Mouse (Mus musculus) myocyte (in vitro differentiated cells): ENCODE data around the gene Ly6g6d. TPM values are rescaled to one million over a fixed set of nuclear protein-coding genes. Genes with fewer than 3 reads are reported as not detected.
"Not testable (repeated sequence)": the region's sequence is repeated elsewhere in the genome, so short reads cannot be mapped to it uniquely, and the experiment has no call there.

Experiments used
- H3K27me3 ChIP-seq: one replicate; pipeline ENCODE4 v1.6.1; 2011; ENCODE audit not compliant: control insufficient read depth, insufficient read depth, insufficient read length
- H3K36me3 ChIP-seq: one replicate; pipeline ENCODE4 v1.6.1; 2011; ENCODE audit not compliant: control insufficient read depth, insufficient read depth
- H3K4me2 ChIP-seq: one replicate; pipeline ENCODE4 v1.6.1; 2011; ENCODE audit warnings: low read depth, control low read depth
- H3K4me3 ChIP-seq: one replicate; pipeline ENCODE4 v1.5.1; 2011; ENCODE audit warnings: mild to moderate bottlenecking, control low read depth, moderate library complexity
- H3K79me2 ChIP-seq: one replicate; pipeline ENCODE4 v1.6.1; 2011; ENCODE audit not compliant: control insufficient read depth, insufficient read depth
- H3ac ChIP-seq: one replicate; pipeline ENCODE4 v1.6.1; 2011; ENCODE audit not compliant: control insufficient read depth, insufficient read length
- CEBPB ChIP-seq: IDR thresholded peaks from 2 replicates; pipeline ENCODE4 v1.6.1; 2011; ENCODE audit warnings: mild to moderate bottlenecking, moderate library complexity; ENCODE audit not compliant: poor library complexity, insufficient read depth, severe bottlenecking
- E2F4 ChIP-seq: IDR thresholded peaks from one replicate; pipeline ENCODE4 v1.6.1; 2011; ENCODE audit warnings: mild to moderate bottlenecking, control low read depth, moderate library complexity; ENCODE audit not compliant: insufficient read depth
- MAX ChIP-seq: IDR thresholded peaks from one replicate; pipeline ENCODE4 v1.6.1; 2011; ENCODE audit warnings: low read depth, mild to moderate bottlenecking, control low read depth
- MYOD1 ChIP-seq, 3 experiments: IDR thresholded peaks; one replicate each; pipeline ENCODE4 v1.6.1; 2011; ENCODE audit warnings: control low read depth in 2 of 3, low read depth in 2 of 3, mild to moderate bottlenecking in 2 of 3, moderate library complexity in 1 of 3; ENCODE audit not compliant: insufficient read length in 2 of 3, control insufficient read depth in 1 of 3
- MYOG ChIP-seq, 3 experiments: IDR thresholded peaks; one replicate each; pipeline ENCODE4 v1.6.1; 2011; ENCODE audit warnings: control low read depth in 2 of 3, low read depth in 2 of 3, mild to moderate bottlenecking in 2 of 3; ENCODE audit not compliant: insufficient read length in 2 of 3, control insufficient read depth in 1 of 3, insufficient read depth in 1 of 3
- POLR2A ChIP-seq: IDR thresholded peaks from one replicate; pipeline ENCODE4 v1.6.1; 2011; ENCODE audit warnings: low read depth, mild to moderate bottlenecking, control low read depth, moderate library complexity; ENCODE audit not compliant: insufficient read length
- POLR2AphosphoS2 ChIP-seq: IDR thresholded peaks from one replicate; pipeline ENCODE4 v1.6.1; 2011; ENCODE audit warnings: low read depth, control low read depth; ENCODE audit not compliant: insufficient read length
- REST ChIP-seq: IDR thresholded peaks from one replicate; pipeline ENCODE4 v1.6.1; 2011; ENCODE audit warnings: mild to moderate bottlenecking, control low read depth, moderate library complexity; ENCODE audit not compliant: insufficient read depth, insufficient read length
- SRF ChIP-seq: IDR thresholded peaks from one replicate; pipeline ENCODE4 v1.6.1; 2011; ENCODE audit warnings: low read depth; ENCODE audit not compliant: control insufficient read depth, insufficient read length
- TCF12 ChIP-seq: IDR thresholded peaks from one replicate; pipeline ENCODE4 v1.6.1; 2011; ENCODE audit warnings: mild to moderate bottlenecking, control low read depth; ENCODE audit not compliant: poor library complexity, insufficient read depth, severe bottlenecking
- TCF3 ChIP-seq: IDR thresholded peaks from one replicate; pipeline ENCODE4 v1.6.1; 2011; ENCODE audit warnings: low read depth, control low read depth; ENCODE audit not compliant: insufficient read length
- USF1 ChIP-seq: IDR thresholded peaks from one replicate; pipeline ENCODE4 v1.6.1; 2011; ENCODE audit warnings: low read depth, mild to moderate bottlenecking, control low read depth, moderate library complexity
- polyA plus RNA-seq: library from polyadenylated mRNA; unstranded; fragments of >200 nt; fragmentation: generic; extraction: Trizol; gene quantifications from one replicate; pipeline ENCODE4 v1.2.1, GENCODE M21; 2012; ENCODE audit warnings: missing spikeins

The Ly6g6d gene
- polyA plus RNA-seq, 1 experiment = not detected

- no peaks in the 10 kb centered on the region for H3K27me3 ChIP-seq
- H3K4me2 ChIP-seq = no peak overlapping the region
- no peaks in the 10 kb centered on the region for H3K36me3 ChIP-seq
- no peak for TF ChIP-seq CEBPB
- TF ChIP-seq E2F4 = no peak
- no peak for TF ChIP-seq USF1
- no peak for TF ChIP-seq MAX
- no peak for TF ChIP-seq MYOG (IDR thresholded peaks at IDR 0.05; ENCODE audit: control insufficient read depth in 1 of 3, insufficient read depth in 1 of 3, insufficient read length in 2 of 3, low read depth in 2 of 3)
- TF ChIP-seq POLR2A = no peak
- TF ChIP-seq SRF = no peak
- TF ChIP-seq TCF3 = no peak
- no peak for TF ChIP-seq TCF12
- no peak for TF ChIP-seq MYOD1 (IDR thresholded peaks at IDR 0.05; ENCODE audit: control insufficient read depth in 1 of 3, insufficient read length in 2 of 3, low read depth in 2 of 3)
- no peak for TF ChIP-seq REST
- no peak for TF ChIP-seq POLR2AphosphoS2
- no peak overlapping the region for H3K4me3 ChIP-seq
- H3K79me2 ChIP-seq = no peaks in the 10 kb centered on the region
- H3ac ChIP-seq = no peak overlapping the region
Observed at GRCm38 (mm10) chr17:35034896-35035295, 43.0 kb downstream of the Ly6g6d start.

- not testable (repeated sequence) for H3K79me2 ChIP-seq, H3K4me2 ChIP-seq, H3K27me3 ChIP-seq, H3ac ChIP-seq, H3K36me3 ChIP-seq, H3K4me3 ChIP-seq
- peak in 2 of 3 experiments; percentile 35 to 58 for TF ChIP-seq MYOD1 (IDR thresholded peaks at IDR 0.05; ENCODE audit: control insufficient read depth in 1 of 3, insufficient read length in 2 of 3, low read depth in 2 of 3)
Observed at GRCm38 (mm10) chr17:35033703-35034102, 44.2 kb downstream of the Ly6g6d start.

DNA sequence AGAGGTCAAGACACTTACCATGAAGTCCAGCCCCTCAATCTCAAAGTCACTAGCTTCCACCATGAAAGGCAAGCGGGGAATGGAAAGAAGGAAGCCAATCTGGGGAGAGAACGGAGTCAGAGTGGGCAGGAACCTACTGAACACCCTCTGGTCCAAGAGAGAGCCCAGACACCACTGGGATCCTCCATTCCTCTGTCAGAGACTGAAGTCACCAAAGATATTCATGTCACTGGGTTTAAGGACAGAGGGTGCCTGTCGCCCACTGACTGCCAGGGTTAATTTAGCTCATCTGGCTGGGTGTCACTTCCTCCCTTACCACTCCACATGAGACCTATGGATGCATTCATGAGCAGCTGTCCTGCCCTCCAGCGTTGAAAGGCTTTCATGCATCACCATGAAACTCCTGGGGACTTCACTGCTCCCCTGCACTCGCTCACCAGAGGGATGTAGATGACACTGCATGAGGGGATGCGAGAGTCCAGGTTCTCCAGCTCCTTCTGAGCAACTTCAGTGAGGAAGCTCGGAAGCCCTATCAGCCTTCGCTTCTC, 45.5 kb downstream of the Ly6g6d start:
- Histone ChIP-seq H3K36me3 (no peaks in the 10 kb centered on the region), H3K4me3 (no peak overlapping the region), H3K79me2 (no peaks in the 10 kb centered on the region), H3K4me2 (no peak overlapping the region), H3ac (no peak overlapping the region), H3K27me3 (no peaks in the 10 kb centered on the region)
- TF ChIP-seq USF1 (no peak), CEBPB (no peak), MYOD1 (IDR thresholded peaks at IDR 0.05; ENCODE audit: control insufficient read depth in 1 of 3, insufficient read length in 2 of 3, low read depth in 2 of 3) (no peak), POLR2AphosphoS2 (no peak), REST (no peak), MAX (no peak), MYOG (IDR thresholded peaks at IDR 0.05; ENCODE audit: control insufficient read depth in 1 of 3, insufficient read depth in 1 of 3, insufficient read length in 2 of 3, low read depth in 2 of 3) (no peak), SRF (no peak), POLR2A (no peak), TCF12 (no peak), TCF3 (no peak), E2F4 (no peak)

GRCm38 (mm10) chr17:35031880-35032279, 46.0 kb downstream of the Ly6g6d start:
- no peaks in the 10 kb centered on the region for H3K79me2 ChIP-seq
- H3K36me3 ChIP-seq = no peaks in the 10 kb centered on the region
- TF ChIP-seq POLR2A (no peak), CEBPB (no peak), POLR2AphosphoS2 (no peak), MYOG (IDR thresholded peaks at IDR 0.05; ENCODE audit: control insufficient read depth in 1 of 3, insufficient read depth in 1 of 3, insufficient read length in 2 of 3, low read depth in 2 of 3) (no peak), MAX (no peak), E2F4 (no peak), MYOD1 (IDR thresholded peaks at IDR 0.05; ENCODE audit: control insufficient read depth in 1 of 3, insufficient read length in 2 of 3, low read depth in 2 of 3) (no peak), TCF12 (no peak), TCF3 (no peak), SRF (no peak), REST (no peak), USF1 (no peak)
- H3K4me3 ChIP-seq = no peak overlapping the region
- no peak overlapping the region for H3K4me2 ChIP-seq
- H3ac ChIP-seq = no peak overlapping the region
- no peaks in the 10 kb centered on the region for H3K27me3 ChIP-seq

- Histone ChIP-seq H3K4me3 (no peak overlapping the region), H3K79me2 (no peaks in the 10 kb centered on the region), H3ac (no peak overlapping the region), H3K4me2 (no peak overlapping the region), H3K27me3 (no peaks in the 10 kb centered on the region), H3K36me3 (no peaks in the 10 kb centered on the region)
- no peak for TF ChIP-seq TCF12
- TF ChIP-seq USF1 = no peak
- no peak for TF ChIP-seq POLR2AphosphoS2
- TF ChIP-seq CEBPB = no peak
- TF ChIP-seq SRF = no peak
- TF ChIP-seq TCF3 = no peak
- TF ChIP-seq MYOG (IDR thresholded peaks at IDR 0.05; ENCODE audit: control insufficient read depth in 1 of 3, insufficient read depth in 1 of 3, insufficient read length in 2 of 3, low read depth in 2 of 3) = no peak
- no peak for TF ChIP-seq MAX
- no peak for TF ChIP-seq POLR2A
- TF ChIP-seq REST = no peak
- TF ChIP-seq E2F4 = no peak
- no peak for TF ChIP-seq MYOD1 (IDR thresholded peaks at IDR 0.05; ENCODE audit: control insufficient read depth in 1 of 3, insufficient read length in 2 of 3, low read depth in 2 of 3)
Observed at GRCm38 (mm10) chr17:35031272-35031671, 46.6 kb downstream of the Ly6g6d start.
